Mouse (Mus musculus): ENCODE results near the gene Gigyf2. TPM values are rescaled to one million over a fixed set of nuclear protein-coding genes. Genes with fewer than 3 reads are reported as not detected.

The Gigyf2 gene
- polyA plus RNA-seq, 1 experiment from 2014 or later: 47.0 TPM

DNA sequence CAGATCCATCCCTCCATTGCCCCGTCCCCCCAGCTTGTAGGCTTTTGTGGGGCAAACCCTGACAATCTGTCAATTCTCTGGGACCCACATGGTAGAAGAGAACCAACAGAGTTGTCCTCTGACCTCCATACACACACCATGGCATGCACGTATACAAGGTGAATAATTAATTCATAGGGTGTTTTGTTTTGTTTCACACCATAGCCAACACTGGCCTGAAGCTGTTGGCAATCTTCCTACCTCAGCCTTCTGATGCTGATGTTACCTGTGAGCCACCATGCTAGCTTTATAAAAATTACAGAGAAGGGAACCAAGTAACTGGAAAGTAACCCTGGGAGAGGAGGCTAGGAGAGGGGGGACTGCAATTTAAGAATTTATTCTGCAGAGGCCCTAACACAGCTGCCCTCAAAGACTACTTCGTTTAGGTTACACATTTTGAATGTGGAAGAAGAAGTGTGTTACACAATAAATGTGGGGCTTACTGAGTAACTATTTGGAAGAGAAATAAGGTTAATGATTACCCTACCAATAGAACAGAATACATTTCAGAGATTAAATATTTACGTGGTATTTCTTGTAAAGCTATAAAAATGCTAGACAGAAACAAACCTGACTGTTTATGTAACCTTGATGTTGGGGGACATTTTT is 32.6 kb upstream of the Gigyf2 start:
- Histone ChIP-seq H3K36me3 (ENCODE audit: control insufficient read depth, insufficient read depth, low read length) (no peaks in the 10 kb centered on the region), H3K27ac (ENCODE audit: low read length) (no peak overlapping the region), H3K9ac (ENCODE audit: low read length) (no peak overlapping the region), H3K27me3 (ENCODE audit: control insufficient read depth, insufficient read depth, low read length) (no peaks in the 10 kb centered on the region), H3K4me2 (ENCODE audit: low read depth, low read length) (no peak overlapping the region), H3K4me3 (replicated peaks; ENCODE audit: low read length) (no peak overlapping the region), H3K9me3 (replicated peaks; ENCODE audit: control insufficient read depth, low read length) (no peaks in the 10 kb centered on the region), H3K4me1 (ENCODE audit: control insufficient read depth, insufficient read depth, low read length) (no peaks in the 10 kb centered on the region)
- WGBS: 53% methylated on average over 4 of the region's 4 CpGs
- ATAC-seq (ENCODE audit: insufficient read depth, low FRiP score): no peak

GRCm38 (mm10) chr1:87294951-87295350 is 31.8 kb upstream of the Gigyf2 start:
- no peak for ATAC-seq (ENCODE audit: insufficient read depth, low FRiP score)
- Histone ChIP-seq H3K27me3 (ENCODE audit: control insufficient read depth, insufficient read depth, low read length) (no peaks in the 10 kb centered on the region), H3K4me3 (replicated peaks; ENCODE audit: low read length) (no peak overlapping the region), H3K9me3 (replicated peaks; ENCODE audit: control insufficient read depth, low read length) (no peaks in the 10 kb centered on the region), H3K4me1 (ENCODE audit: control insufficient read depth, insufficient read depth, low read length) (no peaks in the 10 kb centered on the region), H3K36me3 (ENCODE audit: control insufficient read depth, insufficient read depth, low read length) (no peaks in the 10 kb centered on the region), H3K4me2 (ENCODE audit: low read depth, low read length) (no peak overlapping the region), H3K9ac (ENCODE audit: low read length) (no peak overlapping the region), H3K27ac (ENCODE audit: low read length) (no peak overlapping the region)
- WGBS: 54% methylated on average over 4 of the region's 4 CpGs

DNA sequence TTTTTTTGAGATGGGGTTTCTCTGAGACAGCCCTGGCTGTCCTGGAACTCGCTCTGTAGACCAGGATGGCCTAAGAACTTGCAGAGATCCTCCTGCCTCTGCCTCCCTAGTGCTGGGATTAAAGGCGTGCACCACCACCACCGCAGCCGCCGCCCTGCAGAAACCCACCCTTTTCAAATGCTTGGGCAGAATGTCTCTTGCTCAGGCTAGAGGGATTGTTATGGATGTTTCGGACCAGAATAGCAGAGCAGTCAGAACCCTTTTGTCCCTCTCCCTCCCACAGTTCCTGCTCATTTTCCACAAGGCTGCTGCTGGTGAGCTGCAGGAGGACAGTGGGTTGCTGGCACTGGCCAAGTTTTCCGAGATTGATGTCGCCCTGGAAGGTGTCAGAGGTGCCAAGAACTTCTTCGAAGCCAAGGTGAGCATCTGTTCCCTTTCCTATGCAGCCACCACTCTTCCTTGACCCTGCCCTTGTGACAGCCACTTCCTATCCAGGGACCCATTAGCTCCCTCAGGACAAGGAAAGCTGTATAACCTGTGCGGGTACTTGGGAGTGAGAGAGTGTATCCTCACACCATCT is 29.4 kb upstream of the Gigyf2 start:
- no peak overlapping the region for H3K9ac ChIP-seq (ENCODE audit: low read length)
- H3K27me3 ChIP-seq (ENCODE audit: control insufficient read depth, insufficient read depth, low read length): no peaks in the 10 kb centered on the region
- WGBS: 85% methylated on average over 10 of the region's 10 CpGs
- no peak overlapping the region for H3K4me3 ChIP-seq (replicated peaks; ENCODE audit: low read length)
- H3K4me2 ChIP-seq (ENCODE audit: low read depth, low read length): no peak overlapping the region
- no peak overlapping the region for H3K27ac ChIP-seq (ENCODE audit: low read length)
- no peaks in the 10 kb centered on the region for H3K36me3 ChIP-seq (ENCODE audit: control insufficient read depth, insufficient read depth, low read length)
- no peaks in the 10 kb centered on the region for H3K9me3 ChIP-seq (replicated peaks; ENCODE audit: control insufficient read depth, low read length)
- ATAC-seq (ENCODE audit: insufficient read depth, low FRiP score): no peak
- no peaks in the 10 kb centered on the region for H3K4me1 ChIP-seq (ENCODE audit: control insufficient read depth, insufficient read depth, low read length)

DNA sequence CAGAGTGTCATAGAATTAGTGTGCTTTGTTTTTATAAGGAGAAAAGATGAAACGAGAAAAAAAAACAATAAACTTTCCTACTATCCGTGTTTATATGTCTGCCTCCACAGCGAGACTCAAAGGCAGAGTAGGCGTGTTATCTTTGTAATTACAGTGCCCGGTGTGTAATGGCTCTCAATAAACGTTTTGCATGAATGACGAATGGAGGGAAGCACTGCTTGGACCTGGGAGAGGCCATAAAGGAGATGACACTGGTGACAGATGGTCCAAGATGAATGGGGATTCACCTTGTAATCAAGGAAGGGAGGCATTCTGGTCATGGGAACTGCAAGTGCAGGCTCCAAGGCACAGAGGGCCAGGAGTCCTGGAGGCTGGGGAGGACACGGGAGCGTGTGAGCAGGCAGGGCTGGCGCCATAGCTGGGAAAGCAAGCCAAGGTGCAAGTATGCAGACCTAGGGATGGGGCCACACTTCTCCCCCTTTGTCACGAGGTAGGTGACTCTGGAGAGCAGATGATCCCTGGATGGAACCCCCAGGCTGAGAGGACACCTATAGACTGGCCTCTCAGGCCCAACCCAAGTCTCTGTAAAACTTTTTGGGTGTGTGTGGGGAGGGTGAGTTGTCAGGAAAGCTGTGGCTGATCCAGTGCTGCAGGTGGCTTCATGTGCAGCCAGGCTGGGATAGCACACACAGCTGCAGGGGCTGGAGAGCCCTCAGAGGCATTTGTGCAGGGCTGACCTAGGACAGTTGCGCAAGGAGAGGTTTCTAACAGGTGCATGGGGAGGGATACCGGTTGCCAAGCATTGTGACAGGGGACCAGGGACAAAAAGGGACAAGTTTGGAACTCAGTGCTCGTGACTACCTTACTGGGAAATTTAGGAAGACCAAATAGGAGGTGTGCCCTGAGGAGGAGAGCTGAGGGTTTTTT is 26.2 kb upstream of the Gigyf2 start:
- Histone ChIP-seq H3K4me1 (ENCODE audit: control insufficient read depth, insufficient read depth, low read length) (no peaks in the 10 kb centered on the region), H3K27me3 (ENCODE audit: control insufficient read depth, insufficient read depth, low read length) (no peaks in the 10 kb centered on the region), H3K9me3 (replicated peaks; ENCODE audit: control insufficient read depth, low read length) (no peaks in the 10 kb centered on the region), H3K4me2 (ENCODE audit: low read depth, low read length) (no peak overlapping the region), H3K4me3 (replicated peaks; ENCODE audit: low read length) (no peak overlapping the region), H3K27ac (ENCODE audit: low read length) (no peak overlapping the region), H3K36me3 (ENCODE audit: control insufficient read depth, insufficient read depth, low read length) (no peaks in the 10 kb centered on the region), H3K9ac (ENCODE audit: low read length) (no peak overlapping the region)
- 56% methylated on average over 14 of the region's 14 CpGs for WGBS
- ATAC-seq (ENCODE audit: insufficient read depth, low FRiP score): no peak

GRCm38 (mm10) chr1:87301971-87302370 is 24.8 kb upstream of the Gigyf2 start:
- WGBS: 83% methylated on average over 2 of the region's 2 CpGs
- H3K27me3 ChIP-seq (ENCODE audit: control insufficient read depth, insufficient read depth, low read length): no peaks in the 10 kb centered on the region

GRCm38 (mm10) chr1:87308952-87309351 is 17.8 kb upstream of the Gigyf2 start:
- Histone ChIP-seq H3K4me3 (replicated peaks; ENCODE audit: low read length) (no peak overlapping the region), H3K4me2 (ENCODE audit: low read depth, low read length) (no peak overlapping the region), H3K27me3 (ENCODE audit: control insufficient read depth, insufficient read depth, low read length) (no peaks in the 10 kb centered on the region), H3K9me3 (replicated peaks; ENCODE audit: control insufficient read depth, low read length) (no peaks in the 10 kb centered on the region), H3K4me1 (ENCODE audit: control insufficient read depth, insufficient read depth, low read length) (no peaks in the 10 kb centered on the region), H3K27ac (ENCODE audit: low read length) (no peak overlapping the region), H3K36me3 (ENCODE audit: control insufficient read depth, insufficient read depth, low read length) (no peaks in the 10 kb centered on the region), H3K9ac (ENCODE audit: low read length) (no peak overlapping the region)
- no peak for ATAC-seq (ENCODE audit: insufficient read depth, low FRiP score)
- WGBS: 76% methylated on average over 3 of the region's 3 CpGs

More at GRCm38 (mm10) chr1:87301971-87302370, 24.8 kb upstream of the Gigyf2 start:
- H3K4me2 ChIP-seq (ENCODE audit: low read depth, low read length): no peak overlapping the region
- H3K36me3 ChIP-seq (ENCODE audit: control insufficient read depth, insufficient read depth, low read length): no peaks in the 10 kb centered on the region
- H3K27ac ChIP-seq (ENCODE audit: low read length): no peak overlapping the region
- no peaks in the 10 kb centered on the region for H3K4me1 ChIP-seq (ENCODE audit: control insufficient read depth, insufficient read depth, low read length)
- no peak overlapping the region for H3K4me3 ChIP-seq (replicated peaks; ENCODE audit: low read length)
- no peak overlapping the region for H3K9ac ChIP-seq (ENCODE audit: low read length)
- ATAC-seq (ENCODE audit: insufficient read depth, low FRiP score): no peak
- no peaks in the 10 kb centered on the region for H3K9me3 ChIP-seq (replicated peaks; ENCODE audit: control insufficient read depth, low read length)

GRCm38 (mm10) chr1:87309621-87310020 is 17.2 kb upstream of the Gigyf2 start:
- no peaks in the 10 kb centered on the region for H3K9me3 ChIP-seq (replicated peaks; ENCODE audit: control insufficient read depth, low read length)
- H3K4me3 ChIP-seq (replicated peaks; ENCODE audit: low read length): no peak overlapping the region
- H3K9ac ChIP-seq (ENCODE audit: low read length): no peak overlapping the region
- no peak for ATAC-seq (ENCODE audit: insufficient read depth, low FRiP score)
- no peaks in the 10 kb centered on the region for H3K4me1 ChIP-seq (ENCODE audit: control insufficient read depth, insufficient read depth, low read length)
- 77% methylated on average over 16 of the region's 16 CpGs for WGBS
- no peak overlapping the region for H3K4me2 ChIP-seq (ENCODE audit: low read depth, low read length)
- no peaks in the 10 kb centered on the region for H3K36me3 ChIP-seq (ENCODE audit: control insufficient read depth, insufficient read depth, low read length)
- no peaks in the 10 kb centered on the region for H3K27me3 ChIP-seq (ENCODE audit: control insufficient read depth, insufficient read depth, low read length)
- no peak overlapping the region for H3K27ac ChIP-seq (ENCODE audit: low read length)

DNA sequence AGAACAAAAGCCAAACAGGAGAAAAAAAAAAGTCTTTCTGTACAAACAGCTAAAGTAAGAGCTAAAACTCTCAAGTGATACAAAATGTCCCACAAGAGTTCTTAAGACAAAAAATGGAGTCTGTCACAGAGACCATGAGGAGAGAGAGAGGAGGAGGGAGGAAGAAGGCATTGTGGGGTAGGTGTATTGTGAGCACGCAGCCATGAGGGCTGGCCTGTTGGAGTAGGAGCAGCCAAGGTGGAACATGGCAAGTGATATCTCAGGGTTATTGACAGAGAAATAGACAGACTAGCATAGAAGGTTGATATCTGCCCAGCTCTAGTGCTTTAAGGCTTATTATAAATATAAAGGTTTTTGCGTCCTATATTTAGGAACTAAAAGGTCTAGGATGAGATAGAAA is 14.1 kb upstream of the Gigyf2 start:
- H3K9me3 ChIP-seq (replicated peaks; ENCODE audit: control insufficient read depth, low read length): no peaks in the 10 kb centered on the region
- H3K4me1 ChIP-seq (ENCODE audit: control insufficient read depth, insufficient read depth, low read length): no peaks in the 10 kb centered on the region
- H3K27me3 ChIP-seq (ENCODE audit: control insufficient read depth, insufficient read depth, low read length): no peaks in the 10 kb centered on the region
- 83% methylated on average over 2 of the region's 2 CpGs for WGBS
- no peak overlapping the region for H3K4me2 ChIP-seq (ENCODE audit: low read depth, low read length)
- H3K27ac ChIP-seq (ENCODE audit: low read length): no peak overlapping the region
- no peak overlapping the region for H3K4me3 ChIP-seq (replicated peaks; ENCODE audit: low read length)
- H3K9ac ChIP-seq (ENCODE audit: low read length): no peak overlapping the region
- H3K36me3 ChIP-seq (ENCODE audit: control insufficient read depth, insufficient read depth, low read length): no peaks in the 10 kb centered on the region
- ATAC-seq (ENCODE audit: insufficient read depth, low FRiP score): no peak

GRCm38 (mm10) chr1:87313116-87313515 is 13.7 kb upstream of the Gigyf2 start:
- 88% methylated on average over 2 of the region's 2 CpGs for WGBS
- no peaks in the 10 kb centered on the region for H3K4me1 ChIP-seq (ENCODE audit: control insufficient read depth, insufficient read depth, low read length)
- no peak overlapping the region for H3K4me3 ChIP-seq (replicated peaks; ENCODE audit: low read length)
- no peaks in the 10 kb centered on the region for H3K27me3 ChIP-seq (ENCODE audit: control insufficient read depth, insufficient read depth, low read length)
- no peak overlapping the region for H3K27ac ChIP-seq (ENCODE audit: low read length)
- no peak for ATAC-seq (ENCODE audit: insufficient read depth, low FRiP score)
- no peaks in the 10 kb centered on the region for H3K9me3 ChIP-seq (replicated peaks; ENCODE audit: control insufficient read depth, low read length)
- no peaks in the 10 kb centered on the region for H3K36me3 ChIP-seq (ENCODE audit: control insufficient read depth, insufficient read depth, low read length)
- no peak overlapping the region for H3K4me2 ChIP-seq (ENCODE audit: low read depth, low read length)
- no peak overlapping the region for H3K9ac ChIP-seq (ENCODE audit: low read length)
